Mouse (Mus musculus): ENCODE measurements around the gene Haghl. TPM values are rescaled to one million over a fixed set of nuclear protein-coding genes. Genes with fewer than 3 reads are reported as not detected.
"Not testable (repeated sequence)": the region's sequence is repeated elsewhere in the genome, so short reads cannot be mapped to it uniquely, and the experiment has no call there.

The Haghl gene
- polyA plus RNA-seq, 1 experiment = 230 TPM

DNA sequence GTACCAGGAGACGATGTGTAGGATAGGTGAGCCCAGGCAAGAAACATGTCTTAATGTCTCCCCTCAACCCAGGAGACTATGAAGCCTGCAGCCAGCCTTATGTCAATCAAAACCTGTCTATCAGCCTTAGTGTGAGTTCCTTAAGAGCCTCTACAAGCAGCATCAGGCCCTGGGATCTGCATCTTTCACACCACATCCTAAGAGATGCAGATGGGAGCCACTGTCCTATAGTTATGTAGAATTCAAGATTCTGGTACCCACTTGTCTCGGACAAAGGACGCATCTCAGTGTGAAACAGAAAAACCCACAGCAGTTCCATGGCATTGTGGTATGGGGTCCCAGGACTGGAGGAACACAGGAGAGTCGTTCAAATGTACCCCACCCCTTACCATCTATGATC lies 30.4 kb downstream of the Haghl start:
- Histone ChIP-seq H3K4me1 (ENCODE audit: control insufficient read depth, insufficient read depth, low read length) (peaks cover 2% of the 10 kb centered on the region), H3K4me3 (ENCODE audit: insufficient read depth, low read length) (no peak overlapping the region), H3K27ac (ENCODE audit: insufficient read depth, low read length) (no peak overlapping the region)
- TF ChIP-seq POLR2A (IDR thresholded peaks at IDR 0.05; ENCODE audit: extremely low read depth, insufficient read depth, low read length) (no peak), CTCF (IDR thresholded peaks at IDR 0.05; ENCODE audit: extremely low read depth, insufficient read depth, low read length) (no peak)

DNA sequence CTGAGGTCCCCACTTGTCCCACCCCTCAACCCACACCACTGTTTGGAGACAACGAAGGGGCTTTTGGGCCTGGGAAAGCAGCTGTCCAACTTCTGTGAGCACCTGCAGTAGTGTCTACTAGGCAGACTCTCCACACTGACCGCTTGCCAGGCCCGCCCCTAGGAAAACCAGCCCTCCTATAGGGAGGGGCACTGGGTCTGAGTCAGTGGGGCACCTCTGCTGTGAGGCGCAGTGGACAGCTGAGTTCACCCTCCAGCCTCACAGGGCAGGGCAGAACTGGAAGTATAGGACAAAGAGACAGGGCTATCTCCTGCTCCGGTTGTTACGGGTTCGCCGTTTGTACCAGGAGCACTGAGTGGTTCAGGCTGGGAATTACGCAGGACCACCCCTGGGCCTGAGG lies 31.2 kb downstream of the Haghl start, which contains the start of gene Msln:
TSS of gene Msln (minus strand) at position 138 of the 400 bp plus-strand sequence.
- H3K4me3 ChIP-seq (ENCODE audit: insufficient read depth, low read length) = no peak within 1 kb of the TSS
- H3K4me1 ChIP-seq (ENCODE audit: control insufficient read depth, insufficient read depth, low read length) = no peaks in the 10 kb centered on the region
- H3K27ac ChIP-seq (ENCODE audit: insufficient read depth, low read length) = no peak within 1 kb of the TSS
- TF ChIP-seq POLR2A (IDR thresholded peaks at IDR 0.05; ENCODE audit: extremely low read depth, insufficient read depth, low read length) (no peak), CTCF (IDR thresholded peaks at IDR 0.05; ENCODE audit: extremely low read depth, insufficient read depth, low read length) (no peak)

DNA sequence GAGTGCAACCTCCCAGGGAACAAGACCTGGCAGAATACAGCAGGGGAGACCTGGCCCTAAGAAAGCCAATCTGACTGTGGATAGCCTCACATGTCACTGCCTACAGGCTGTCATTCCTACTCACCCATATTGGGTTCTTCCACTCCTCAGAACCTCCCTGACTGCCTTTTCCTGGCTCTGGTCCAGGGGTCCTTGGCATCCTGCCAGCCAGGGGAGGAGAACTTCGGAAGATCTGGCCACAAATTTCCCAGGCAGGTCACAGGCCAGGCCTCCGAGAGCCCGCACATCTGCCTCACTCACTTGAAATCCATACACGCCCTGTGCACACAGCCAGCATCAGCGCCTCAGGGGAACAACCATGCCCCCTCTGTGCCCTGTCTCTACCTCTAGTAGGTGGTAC lies 34.0 kb downstream of the Haghl start:
- no peak overlapping the region for H3K27ac ChIP-seq (ENCODE audit: insufficient read depth, low read length)

DNA sequence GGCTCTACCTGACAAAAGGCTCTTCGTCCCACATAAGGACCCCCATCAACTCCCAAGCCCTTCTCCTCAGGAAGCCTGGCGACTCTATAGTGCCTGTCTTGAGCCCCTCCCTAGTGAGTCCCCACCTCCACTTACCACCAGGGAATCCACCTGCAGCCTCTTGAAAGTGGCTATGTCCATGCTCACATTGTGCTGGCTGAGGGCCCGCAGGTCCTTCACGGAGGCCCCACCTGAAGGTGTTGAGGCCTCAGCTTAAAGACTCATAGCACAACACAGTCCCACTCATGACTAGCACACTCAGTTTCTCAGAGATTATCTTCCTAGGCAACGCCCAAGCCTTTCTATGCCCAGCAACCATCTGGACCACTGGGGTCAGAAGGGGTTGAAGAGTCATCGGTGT lies 36.2 kb downstream of the Haghl start:
- no peaks in the 10 kb centered on the region for H3K4me1 ChIP-seq (ENCODE audit: control insufficient read depth, insufficient read depth, low read length)
- H3K27ac ChIP-seq (ENCODE audit: insufficient read depth, low read length) = no peak overlapping the region
- no peak for TF ChIP-seq POLR2A (IDR thresholded peaks at IDR 0.05; ENCODE audit: extremely low read depth, insufficient read depth, low read length)
- no peak for TF ChIP-seq CTCF (IDR thresholded peaks at IDR 0.05; ENCODE audit: extremely low read depth, insufficient read depth, low read length)
- no peak overlapping the region for H3K4me3 ChIP-seq (ENCODE audit: insufficient read depth, low read length)

More for the DNA sequence above, 34.0 kb downstream of the Haghl start:
- TF ChIP-seq CTCF (IDR thresholded peaks at IDR 0.05; ENCODE audit: extremely low read depth, insufficient read depth, low read length) (no peak), POLR2A (IDR thresholded peaks at IDR 0.05; ENCODE audit: extremely low read depth, insufficient read depth, low read length) (no peak)
- Histone ChIP-seq H3K4me1 (ENCODE audit: control insufficient read depth, insufficient read depth, low read length) (no peaks in the 10 kb centered on the region), H3K4me3 (ENCODE audit: insufficient read depth, low read length) (no peak overlapping the region)

DNA sequence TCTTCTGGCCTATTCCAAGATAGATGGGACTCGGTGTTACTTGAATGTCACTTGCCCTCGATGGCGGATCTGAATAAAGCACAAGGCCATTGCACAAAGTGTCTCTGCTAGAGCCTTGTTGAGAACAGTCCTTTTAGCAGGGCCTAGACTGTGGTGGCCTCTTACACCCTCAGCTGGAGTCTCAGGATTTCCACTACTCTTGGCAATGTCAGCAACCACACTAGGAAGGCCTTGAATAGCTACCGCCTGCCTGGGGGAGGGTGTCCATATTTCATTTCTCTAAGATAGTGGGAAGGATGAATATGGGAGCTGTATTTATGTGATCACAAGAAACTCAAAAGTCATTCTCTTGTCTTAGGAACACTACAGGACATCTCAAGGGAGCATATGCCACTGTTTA lies 37.2 kb downstream of the Haghl start:
- Histone ChIP-seq H3K27ac (ENCODE audit: insufficient read depth, low read length) (no peak overlapping the region), H3K4me1 (ENCODE audit: control insufficient read depth, insufficient read depth, low read length) (no peaks in the 10 kb centered on the region), H3K4me3 (ENCODE audit: insufficient read depth, low read length) (no peak overlapping the region)
- no peak for TF ChIP-seq POLR2A (IDR thresholded peaks at IDR 0.05; ENCODE audit: extremely low read depth, insufficient read depth, low read length)
- TF ChIP-seq CTCF (IDR thresholded peaks at IDR 0.05; ENCODE audit: extremely low read depth, insufficient read depth, low read length) = no peak

DNA sequence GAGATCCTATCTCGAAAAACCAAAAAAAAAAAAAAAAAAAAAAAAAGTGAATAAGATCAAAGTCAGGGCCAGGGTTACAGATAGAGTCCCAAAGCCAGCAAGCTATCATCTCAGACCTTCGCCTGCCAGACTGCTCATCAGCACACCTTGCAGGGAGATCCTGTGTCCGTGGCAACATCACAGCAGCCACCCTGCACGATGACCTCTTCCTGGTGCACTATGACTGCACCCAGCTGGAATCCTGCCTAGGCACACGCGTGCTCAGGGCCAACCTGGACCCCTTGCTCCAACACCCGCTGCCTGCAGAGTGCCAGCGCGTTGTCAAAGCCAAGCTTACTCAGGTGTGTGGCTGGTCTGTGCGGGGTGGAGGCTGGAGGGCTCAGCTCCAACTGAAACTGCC lies 41.2 kb downstream of the Haghl start:
- TF ChIP-seq CTCF (IDR thresholded peaks at IDR 0.05; ENCODE audit: extremely low read depth, insufficient read depth, low read length) = no peak
- no peak for TF ChIP-seq POLR2A (IDR thresholded peaks at IDR 0.05; ENCODE audit: extremely low read depth, insufficient read depth, low read length)
- Histone ChIP-seq H3K4me3 (ENCODE audit: insufficient read depth, low read length) (no peak overlapping the region), H3K4me1 (ENCODE audit: control insufficient read depth, insufficient read depth, low read length) (no peaks in the 10 kb centered on the region), H3K27ac (ENCODE audit: insufficient read depth, low read length) (no peak overlapping the region)

DNA sequence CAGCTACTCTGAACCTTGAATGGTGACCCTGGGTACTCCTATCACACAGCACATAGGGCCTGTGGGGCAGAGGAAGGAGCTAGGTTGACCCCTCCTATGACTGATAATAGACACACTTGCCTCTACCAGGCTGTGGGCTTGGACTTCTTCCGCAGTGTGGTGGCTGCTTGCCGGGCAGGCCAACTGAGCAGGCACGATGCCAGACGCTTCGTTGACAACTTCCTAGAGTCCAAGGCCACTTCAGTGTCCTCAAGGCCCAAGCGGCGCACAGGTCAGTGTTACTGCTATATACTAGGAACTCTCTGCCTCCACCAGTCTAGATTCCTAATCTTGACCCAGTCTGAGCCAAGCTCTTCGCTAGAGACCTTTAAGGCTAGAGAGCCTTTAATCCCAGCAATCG lies 41.6 kb downstream of the Haghl start:
- Histone ChIP-seq H3K4me3 (ENCODE audit: insufficient read depth, low read length) (no peak overlapping the region), H3K27ac (ENCODE audit: insufficient read depth, low read length) (no peak overlapping the region), H3K4me1 (ENCODE audit: control insufficient read depth, insufficient read depth, low read length) (no peaks in the 10 kb centered on the region)
- TF ChIP-seq CTCF (IDR thresholded peaks at IDR 0.05; ENCODE audit: extremely low read depth, insufficient read depth, low read length) = no peak
- no peak for TF ChIP-seq POLR2A (IDR thresholded peaks at IDR 0.05; ENCODE audit: extremely low read depth, insufficient read depth, low read length)

DNA sequence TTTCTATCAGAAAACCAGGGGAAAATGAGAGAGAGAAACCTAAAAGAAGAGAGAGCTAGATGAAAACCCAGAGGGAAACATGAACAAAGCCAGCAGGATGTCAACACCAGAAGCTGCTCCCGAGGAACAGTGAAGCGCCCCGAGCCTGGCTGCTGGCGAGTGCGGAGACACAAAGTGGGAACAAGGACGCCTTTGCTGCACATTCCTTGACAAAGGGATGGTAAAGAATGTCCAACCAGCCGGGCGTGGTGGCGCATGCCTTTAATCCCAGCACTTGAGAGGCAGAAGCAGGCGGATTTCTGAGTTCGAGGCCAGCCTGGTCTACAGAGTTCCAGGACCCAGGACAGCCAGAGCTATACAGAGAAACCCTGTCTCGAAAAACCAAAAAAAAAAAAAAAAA lies 44.0 kb downstream of the Haghl start:
- not testable (repeated sequence) for H3K4me1 ChIP-seq (ENCODE audit: control insufficient read depth, insufficient read depth, low read length); H3K27ac ChIP-seq (ENCODE audit: insufficient read depth, low read length); H3K4me3 ChIP-seq (ENCODE audit: insufficient read depth, low read length)

DNA sequence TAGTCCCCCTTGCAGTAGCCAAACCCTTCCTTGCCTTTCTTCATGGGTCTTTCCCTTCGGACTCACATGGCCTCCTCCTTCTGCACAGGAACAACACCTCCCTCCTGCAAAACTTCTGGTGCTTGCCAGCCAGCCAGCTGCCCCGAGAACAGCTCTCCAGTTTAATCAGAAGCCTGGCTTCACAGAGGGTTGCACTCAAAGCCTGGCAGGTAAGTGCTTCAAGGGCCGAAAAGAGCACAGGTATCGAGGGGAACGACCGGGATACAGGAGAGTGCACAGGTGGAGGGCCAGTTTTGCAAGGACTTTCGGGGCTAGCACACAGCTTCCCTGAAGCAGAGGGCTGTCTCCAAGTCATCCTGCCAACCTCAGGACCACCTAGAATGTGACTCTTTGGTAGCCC lies 46.6 kb downstream of the Haghl start:
- Histone ChIP-seq H3K4me3 (ENCODE audit: insufficient read depth, low read length) (no peak overlapping the region), H3K4me1 (ENCODE audit: control insufficient read depth, insufficient read depth, low read length) (no peaks in the 10 kb centered on the region), H3K27ac (ENCODE audit: insufficient read depth, low read length) (no peak overlapping the region)
- TF ChIP-seq CTCF (IDR thresholded peaks at IDR 0.05; ENCODE audit: extremely low read depth, insufficient read depth, low read length) (no peak), POLR2A (IDR thresholded peaks at IDR 0.05; ENCODE audit: extremely low read depth, insufficient read depth, low read length) (no peak)

DNA sequence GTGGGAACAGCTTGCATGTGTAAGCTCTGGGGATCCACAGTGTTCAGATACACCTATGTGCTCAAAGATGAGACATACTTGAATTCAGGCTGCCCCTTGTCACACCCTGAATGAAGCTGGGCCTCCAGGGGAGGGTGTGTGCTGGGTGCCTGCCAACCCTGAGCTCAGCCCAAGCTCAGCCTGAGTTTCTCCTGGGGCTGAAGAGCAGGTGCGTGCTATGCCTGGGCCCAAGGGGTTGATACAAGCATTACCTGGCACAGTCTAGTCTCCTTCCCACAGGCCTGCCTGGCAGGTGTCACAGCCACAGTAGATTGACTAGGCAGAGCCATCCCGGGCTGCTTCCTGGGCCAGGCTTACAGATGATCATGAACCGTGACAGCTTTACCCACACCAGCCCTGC lies 49.7 kb downstream of the Haghl start, which contains the start of gene Mslnl:
TSS of gene Mslnl (plus strand) at position 298 of the 400 bp plus-strand sequence.
- H3K4me1 ChIP-seq (ENCODE audit: control insufficient read depth, insufficient read depth, low read length) = no peaks in the 10 kb centered on the region
- no peak within 1 kb of the TSS for H3K27ac ChIP-seq (ENCODE audit: insufficient read depth, low read length)
- TF ChIP-seq CTCF (IDR thresholded peaks at IDR 0.05; ENCODE audit: extremely low read depth, insufficient read depth, low read length) (no peak), POLR2A (IDR thresholded peaks at IDR 0.05; ENCODE audit: extremely low read depth, insufficient read depth, low read length) (no peak)
- no peak within 1 kb of the TSS for H3K4me3 ChIP-seq (ENCODE audit: insufficient read depth, low read length)

DNA sequence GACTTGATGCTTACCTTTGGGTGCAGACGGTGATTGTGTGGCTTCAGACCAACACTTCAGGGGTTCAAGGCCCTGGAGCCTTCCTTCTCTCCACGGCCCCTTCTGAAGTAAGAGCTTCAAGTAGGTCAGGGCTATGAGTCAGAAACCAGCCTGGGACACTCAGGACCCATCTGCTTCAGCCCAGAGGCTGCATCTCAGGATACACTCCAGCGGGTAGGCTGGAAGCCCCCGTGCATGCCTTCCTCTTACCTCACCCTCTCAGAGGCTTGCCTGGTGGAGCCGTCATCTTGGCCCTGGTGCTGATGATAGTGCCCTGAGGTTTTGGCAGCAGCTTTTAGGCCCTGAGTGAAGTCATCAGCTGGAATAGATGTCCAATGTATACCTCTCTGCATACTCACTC lies 50.2 kb downstream of the Haghl start:
- no peaks in the 10 kb centered on the region for H3K4me1 ChIP-seq (ENCODE audit: control insufficient read depth, insufficient read depth, low read length)
- no peak overlapping the region for H3K4me3 ChIP-seq (ENCODE audit: insufficient read depth, low read length)
- no peak overlapping the region for H3K27ac ChIP-seq (ENCODE audit: insufficient read depth, low read length)
- no peak for TF ChIP-seq CTCF (IDR thresholded peaks at IDR 0.05; ENCODE audit: extremely low read depth, insufficient read depth, low read length)
- no peak for TF ChIP-seq POLR2A (IDR thresholded peaks at IDR 0.05; ENCODE audit: extremely low read depth, insufficient read depth, low read length)
